Mouse (Mus musculus): ENCODE data around the gene Tpmt.

Tpmt gene

DNA sequence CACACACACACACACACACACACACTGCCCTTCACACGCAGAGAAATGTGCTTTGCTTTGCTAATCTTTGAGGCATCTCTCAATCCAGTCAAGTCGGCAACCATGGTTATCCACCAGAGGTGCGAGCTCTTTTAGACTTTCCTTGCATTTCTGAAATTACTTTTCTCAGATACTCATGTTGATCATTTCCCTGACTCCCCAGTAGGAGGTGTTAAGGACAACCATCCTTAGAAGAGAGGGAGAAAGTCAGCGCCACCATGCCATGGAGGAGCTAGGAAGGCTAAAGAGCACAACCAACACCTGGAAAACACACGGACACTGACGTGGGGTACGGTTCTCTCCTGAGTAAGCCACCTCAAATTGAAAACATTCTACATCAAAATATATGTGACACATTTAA is 68.0 kb downstream of the Tpmt start:
- no peak for DNase-seq (ENCODE audit: low read depth, low spot score)

DNA sequence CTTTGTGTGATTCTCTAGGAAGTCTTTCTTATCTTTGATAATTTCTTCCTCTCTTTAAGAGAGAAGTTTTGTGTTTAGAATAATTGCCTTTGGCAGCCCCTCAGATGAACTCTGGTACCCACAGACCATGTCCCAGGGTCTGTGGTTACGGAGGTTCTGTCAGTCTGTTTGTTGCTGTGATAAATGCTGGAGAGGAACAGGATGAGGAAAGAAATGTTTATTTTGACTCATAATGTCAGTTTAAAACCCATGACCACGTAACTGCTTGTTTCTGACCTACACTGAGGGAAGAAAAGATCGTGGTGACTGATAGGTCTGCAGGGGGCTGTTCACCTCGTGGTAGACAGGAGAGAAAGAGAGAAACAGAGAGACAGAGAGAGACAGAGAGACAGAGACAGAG is 68.6 kb downstream of the Tpmt start:
- no peak for DNase-seq (ENCODE audit: low read depth, low spot score)

DNA sequence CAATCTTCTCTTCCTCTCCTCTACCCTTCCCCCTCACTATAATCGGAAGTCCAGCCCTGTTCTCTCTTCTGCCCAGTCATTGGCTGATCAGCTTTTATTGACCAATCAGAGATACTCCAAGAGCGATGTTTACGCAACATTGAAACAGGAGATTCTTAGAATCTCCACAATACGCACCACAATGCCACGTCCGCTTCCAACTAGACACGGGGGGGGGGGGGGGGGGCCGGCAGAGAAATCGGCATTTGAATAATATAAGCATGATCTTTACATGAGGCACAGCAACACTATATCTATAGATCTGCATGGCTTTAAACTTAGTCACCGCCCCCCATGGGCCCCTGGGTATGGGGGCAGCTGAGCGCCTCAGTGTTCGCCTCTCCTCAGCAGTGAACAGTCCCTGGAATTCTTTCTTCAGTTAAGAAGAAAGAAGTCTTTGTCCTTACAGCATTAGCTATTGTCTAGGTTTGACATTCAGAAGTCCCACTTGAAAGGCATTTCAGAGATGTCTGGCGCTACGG is 69.4 kb downstream of the Tpmt start:
- no peak for DNase-seq (ENCODE audit: low read depth, low spot score)
